ENCODE assay signal across 8 mouse cellular contexts in the genomic region with DNA sequence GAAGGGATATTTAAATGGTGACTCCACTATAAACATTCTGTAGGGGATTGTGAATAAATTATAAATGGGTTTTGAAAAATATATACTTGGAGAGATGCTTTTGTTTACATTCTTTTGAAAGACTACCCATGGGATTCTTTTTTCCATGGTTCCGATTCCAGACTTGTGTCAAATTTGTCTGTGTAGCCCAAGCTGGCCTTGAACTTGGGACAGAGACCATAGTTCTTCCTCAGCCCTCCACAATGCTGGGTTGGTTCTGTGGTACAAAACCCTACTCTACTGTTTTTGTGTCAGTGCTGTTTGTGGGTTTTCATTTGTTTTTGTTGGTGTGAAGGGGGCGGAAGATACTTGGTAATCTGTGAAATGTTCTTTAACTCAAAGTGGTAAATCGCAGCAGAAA. TPM values are rescaled to one million over a fixed set of nuclear protein-coding genes. Genes with fewer than 3 reads are reported as not detected.
DNase-seq lines count a peak whose midpoint lies in the region; ATAC-seq and TF ChIP-seq lines count a peak whose summit lies in the region.

No protein-coding gene starts in this region.

- H3K4me2 ChIP-seq in heart, embryonic 15.5 days: peak overlapping the region; percentile 87

- DNase-seq in heart, postnatal 25 days (ENCODE audit: low spot score): no peak
- no peak for DNase-seq in G1E (ENCODE audit: low spot score)
- no peak for DNase-seq in hindbrain, embryonic 10.5 days (ENCODE audit: low spot score)
- DNase-seq in midbrain, embryonic 10.5 days (ENCODE audit: low spot score): no peak
- no peak for DNase-seq in cerebellum, postnatal 14 days
- no peak for DNase-seq in right cerebral cortex, postnatal 4 days
- DNase-seq in left cerebral cortex, postnatal 10 days (ENCODE audit: extremely low spot score in 1 of 2, low spot score in 2 of 2): no peak

- WGBS in heart, embryonic 15.5 days: 29% methylated on average over 3 of the region's 3 CpGs
- 78% methylated on average over 3 of the region's 3 CpGs for WGBS in hindbrain, embryonic 10.5 days
- WGBS in midbrain, embryonic 10.5 days: 84% methylated on average over 3 of the region's 3 CpGs

- H3K9me3 ChIP-seq in heart, embryonic 15.5 days (replicated peaks): no peaks in the 10 kb centered on the region
- no peaks in the 10 kb centered on the region for H3K9me3 ChIP-seq in G1E (replicated peaks)
- H3K9me3 ChIP-seq in hindbrain, embryonic 10.5 days: no peaks in the 10 kb centered on the region
- H3K9me3 ChIP-seq in midbrain, embryonic 10.5 days (replicated peaks): no peaks in the 10 kb centered on the region

- H3K9ac ChIP-seq in heart, embryonic 15.5 days: peak overlapping the region; percentile 99

- H3K36me3 ChIP-seq in heart, embryonic 15.5 days: no peaks in the 10 kb centered on the region
- no peaks in the 10 kb centered on the region for H3K36me3 ChIP-seq in G1E (replicated peaks)
- no peaks in the 10 kb centered on the region for H3K36me3 ChIP-seq in hindbrain, embryonic 10.5 days
- no peaks in the 10 kb centered on the region for H3K36me3 ChIP-seq in midbrain, embryonic 10.5 days

- no peak for TF ChIP-seq CTCF in G1E (IDR thresholded peaks at IDR 0.05; ENCODE audit: low read depth, low read length)

- peak overlapping the region; percentile 97 for H3K4me3 ChIP-seq in heart, embryonic 15.5 days
- H3K4me3 ChIP-seq in G1E (ENCODE audit: low read depth, low read length): peak overlapping the region; percentile 94
- peak overlapping the region; percentile 94 for H3K4me3 ChIP-seq in hindbrain, embryonic 10.5 days
- peak overlapping the region; percentile 98 for H3K4me3 ChIP-seq in midbrain, embryonic 10.5 days

- peaks cover 22% of the 10 kb centered on the region for H3K4me1 ChIP-seq in heart, embryonic 15.5 days (replicated peaks)
- H3K4me1 ChIP-seq in G1E (ENCODE audit: insufficient read depth, low read depth, low read length): peaks cover 15% of the 10 kb centered on the region; the same call in 1 of the 2 replicates
- peaks cover 21% of the 10 kb centered on the region for H3K4me1 ChIP-seq in hindbrain, embryonic 10.5 days (replicated peaks)
- H3K4me1 ChIP-seq in midbrain, embryonic 10.5 days: peaks cover 22% of the 10 kb centered on the region

- peak overlapping the region; percentile 100 for H3K27ac ChIP-seq in heart, embryonic 15.5 days
- H3K27ac ChIP-seq in hindbrain, embryonic 10.5 days: no peak overlapping the region
- H3K27ac ChIP-seq in midbrain, embryonic 10.5 days (replicated peaks): 0 out of 2 replicates have a peak overlapping the region, but pooled peaks have one; percentile 99

- ATAC-seq in heart, embryonic 15.5 days (replicated peaks; ENCODE audit: insufficient number of reproducible peaks, insufficient read depth, low FRiP score, low read depth): no peak
- ATAC-seq in G1E (ENCODE audit: extremely low read depth, insufficient number of reproducible peaks, low FRiP score, poor library complexity, severe bottlenecking): no peak

- intact Hi-C loops in heart, postnatal 25 days (cut with DNase I): no loop called here
- intact Hi-C loops in left cerebral cortex, postnatal 10 days (cut with DNase I): loop anchor here (5.0 kb wide), 1 partner anchor 110 kb away; no protein-coding TSS in a partner anchor

- H3K27me3 ChIP-seq in heart, embryonic 15.5 days: no peaks in the 10 kb centered on the region
- no peaks in the 10 kb centered on the region for H3K27me3 ChIP-seq in G1E (ENCODE audit: insufficient read depth, low read length)
- H3K27me3 ChIP-seq in hindbrain, embryonic 10.5 days (ENCODE audit: insufficient read depth, poor library complexity, severe bottlenecking): no peaks in the 10 kb centered on the region
- no peaks in the 10 kb centered on the region for H3K27me3 ChIP-seq in midbrain, embryonic 10.5 days (ENCODE audit: low read depth, poor library complexity, severe bottlenecking)

RNA-seq across cellular contexts. Expression of gene Picalm, which starts 2.3 kb away (rescaled TPM):
- polyA plus RNA-seq in heart, embryonic 15.5 days (2015; fragmentation: Nextera tagmentation; extraction: Ambion mirVana): 26.6 and 28.0 TPM in 2 replicates
- 100 to 1,000 TPM; 116 to 126 TPM for total RNA-seq in heart, postnatal 25 days (2021)
- total RNA-seq in G1E (2014; fragmentation: Nextera tagmentation) (367 and 377 TPM in 2 replicates), G1E (2017) (155 and 166 TPM in 2 replicates)
- polyA plus RNA-seq in G1E (2012): 62.8 and 67.8 TPM in 2 replicates
- polyA plus RNA-seq in hindbrain, embryonic 10.5 days (2016; fragmentation: Nextera tagmentation; extraction: Ambion mirVana): 26.3 and 28.8 TPM in 2 replicates
- polyA plus RNA-seq in midbrain, embryonic 10.5 days (2016; fragmentation: Nextera tagmentation; extraction: Ambion mirVana): 23.5 and 28.1 TPM in 2 replicates
- 100 to 1,000 TPM; 180 to 182 TPM for total RNA-seq in left cerebral cortex, postnatal 10 days (2021)
